Mouse (Mus musculus): Measurements from ENCODE around the gene Tipin.
"Not testable (repeated sequence)": the region's sequence is repeated elsewhere in the genome, so short reads cannot be mapped to it uniquely, and the experiment has no call there.

Tipin gene

DNA sequence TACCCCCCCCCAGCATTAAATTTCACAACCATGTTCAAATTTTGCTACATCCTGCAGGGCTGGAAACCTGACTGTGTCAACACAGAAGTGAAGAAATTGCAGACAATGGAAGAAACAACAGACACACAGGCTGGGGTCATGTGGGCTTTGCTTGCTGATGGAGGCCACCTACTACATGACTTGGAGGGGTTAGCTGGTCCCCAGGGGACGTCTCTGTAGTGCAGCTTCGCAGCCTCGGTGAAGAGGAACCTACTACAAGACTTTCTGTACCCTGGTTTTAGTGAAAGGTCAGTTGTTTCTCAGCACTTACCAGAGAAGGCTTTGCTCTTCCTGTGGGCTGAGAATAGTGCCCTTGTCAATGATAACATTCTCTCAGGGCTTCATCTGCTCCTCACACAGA lies 10.1 kb upstream of the Tipin start:
- no peak for ATAC-seq (ENCODE audit: low TSS enrichment)

DNA sequence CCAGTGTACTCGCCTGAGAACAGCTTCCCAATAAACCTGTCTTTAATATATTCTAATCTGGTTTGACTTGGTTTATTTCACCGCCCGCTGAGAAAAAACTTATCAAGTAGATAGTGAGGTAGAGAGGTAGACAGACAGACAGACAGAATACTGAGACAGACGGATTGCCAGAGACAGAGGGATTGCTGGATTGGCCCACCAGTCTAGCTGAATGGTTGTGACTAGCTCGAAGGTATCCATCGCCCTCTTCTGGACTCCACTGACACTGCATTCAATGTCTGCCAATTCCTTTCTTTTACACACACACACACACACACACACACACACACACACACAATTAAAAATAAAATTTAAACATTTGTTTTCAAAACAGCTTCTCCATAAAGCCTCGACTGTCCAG lies 8.8 kb upstream of the Tipin start:
- ATAC-seq (ENCODE audit: low TSS enrichment) = no peak

DNA sequence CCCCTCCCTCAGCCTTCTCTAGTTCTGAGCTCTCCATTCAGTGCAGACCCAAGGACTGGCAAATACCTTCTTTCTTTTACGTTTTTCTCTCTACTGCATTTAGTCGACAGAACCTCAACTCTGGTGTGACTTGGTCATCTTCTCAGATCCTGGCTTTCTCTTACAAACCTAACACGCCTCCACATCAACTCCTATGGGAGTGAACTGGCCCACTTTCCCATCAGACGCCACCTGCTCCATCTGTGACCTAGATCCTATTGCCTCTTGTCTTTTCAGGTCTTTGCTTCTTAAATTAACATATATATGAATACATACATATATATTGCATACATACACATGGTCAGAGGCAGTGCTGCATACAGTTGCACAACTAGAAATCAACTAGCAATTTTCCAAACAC lies 7.6 kb upstream of the Tipin start:
- peak; percentile 81; the same call in 1 of the 2 replicates for ATAC-seq (ENCODE audit: low TSS enrichment)

DNA sequence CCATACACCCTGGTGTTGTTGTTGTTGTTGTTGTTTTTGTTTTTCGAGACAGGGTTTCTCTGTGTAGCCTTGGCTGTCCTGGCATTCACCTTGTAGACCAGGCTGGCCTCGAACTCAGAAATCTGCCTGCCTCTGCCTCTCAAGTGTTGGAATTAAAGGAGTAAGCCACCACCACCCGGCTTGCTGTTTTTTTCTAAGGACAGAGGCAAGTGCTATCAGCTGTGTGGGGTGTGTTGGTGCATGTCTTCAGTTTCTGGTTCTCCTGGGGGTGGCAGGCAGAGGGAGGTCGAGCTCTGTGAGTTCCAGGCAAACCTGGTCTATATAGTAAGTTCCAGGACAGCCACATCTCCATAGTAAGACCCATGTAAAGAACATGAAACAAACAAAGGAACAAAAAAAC lies 7.1 kb upstream of the Tipin start:
- ATAC-seq (ENCODE audit: low TSS enrichment) = no peak

DNA sequence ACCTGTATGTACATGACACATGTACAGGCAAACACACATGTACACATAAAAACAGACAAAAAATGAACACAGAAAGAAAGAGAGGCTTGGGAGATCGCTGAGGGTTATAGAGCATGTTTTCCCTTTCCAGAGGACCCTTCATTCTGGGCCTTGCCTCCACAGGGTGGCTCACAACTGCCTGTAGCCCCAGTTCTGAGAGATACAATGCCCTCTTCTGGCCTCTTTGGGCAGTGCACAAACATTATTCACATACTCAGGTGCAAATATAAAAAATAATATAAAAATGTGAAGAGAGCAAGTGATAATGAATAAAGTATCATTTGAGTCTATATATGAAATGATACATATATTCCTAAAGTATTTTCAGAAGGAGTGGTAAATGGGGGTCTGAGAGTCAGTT lies 6.5 kb upstream of the Tipin start:
- ATAC-seq (ENCODE audit: low TSS enrichment) = no peak

DNA sequence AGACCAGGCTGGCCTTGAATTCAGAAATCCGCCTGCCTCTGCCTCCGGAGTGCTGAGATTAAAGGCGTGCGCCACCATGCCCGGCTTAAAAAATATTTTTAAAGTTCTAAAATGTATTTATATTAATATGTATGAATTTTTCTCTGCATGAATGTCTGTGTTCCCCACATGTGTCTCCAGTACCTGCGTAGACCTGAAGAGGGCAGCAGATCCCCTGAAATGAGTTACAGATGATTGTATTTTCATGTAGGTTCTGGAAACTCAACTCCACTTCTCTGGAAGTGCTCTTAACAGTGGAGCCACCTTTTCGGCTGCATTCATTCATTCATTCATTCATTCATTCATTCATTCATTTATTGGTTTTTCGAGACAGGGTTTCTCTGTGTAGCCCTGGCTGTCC lies 3.7 kb upstream of the Tipin start:
- ATAC-seq (ENCODE audit: low TSS enrichment) = no peak

DNA sequence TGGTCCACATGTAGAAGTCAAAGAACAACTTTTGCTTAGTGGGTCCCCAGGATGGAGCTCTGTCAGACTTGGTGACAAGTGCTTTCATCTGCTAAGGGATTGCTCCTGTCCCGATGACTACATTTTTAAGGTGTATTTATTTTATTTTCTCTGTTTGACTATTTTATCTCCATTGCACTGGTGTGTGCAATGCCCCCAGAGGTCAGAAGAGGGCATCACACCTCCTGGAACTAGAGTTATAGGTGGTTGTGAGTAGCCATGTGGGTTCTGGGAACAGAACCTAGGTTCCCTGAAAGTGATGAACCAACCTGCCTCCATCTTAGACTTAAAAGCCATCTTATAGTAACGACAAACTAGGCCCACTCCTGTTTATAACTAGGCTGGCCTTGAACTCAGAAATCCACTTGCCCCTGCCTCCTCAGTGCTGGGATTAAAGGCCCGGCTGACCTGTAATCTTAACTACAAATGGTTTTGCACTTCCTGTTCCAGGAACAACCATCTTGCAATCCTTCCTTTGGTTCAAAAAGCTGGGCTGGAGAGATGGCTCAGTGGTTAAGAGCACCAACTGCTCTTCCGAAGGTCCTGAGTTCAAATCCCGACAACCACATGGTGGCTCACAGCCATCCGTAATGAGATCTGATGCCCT lies 2.6 kb upstream of the Tipin start:
- ATAC-seq (ENCODE audit: low TSS enrichment) = no peak

DNA sequence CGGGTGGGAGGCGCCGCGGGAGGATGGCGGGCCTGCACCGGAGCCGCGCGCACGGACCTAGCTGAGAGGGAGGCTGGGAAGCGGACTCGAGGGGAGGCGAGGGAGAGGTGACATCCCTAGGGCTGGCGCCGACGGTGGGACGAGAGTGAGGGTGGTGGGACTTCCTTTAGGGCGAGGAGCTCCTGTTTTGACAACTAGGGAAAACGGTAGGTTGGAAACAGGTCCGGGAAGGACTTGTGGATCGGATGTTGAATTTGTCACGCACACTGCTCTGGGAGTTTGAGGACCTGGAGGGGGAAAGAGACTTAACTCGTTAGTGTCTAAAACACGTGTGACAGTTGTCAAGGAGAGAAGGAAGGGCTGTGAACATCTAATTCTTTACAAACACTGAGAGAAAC lies 399 bp downstream of the Tipin start:
- ATAC-seq (ENCODE audit: low TSS enrichment) = peak; percentile 88

DNA sequence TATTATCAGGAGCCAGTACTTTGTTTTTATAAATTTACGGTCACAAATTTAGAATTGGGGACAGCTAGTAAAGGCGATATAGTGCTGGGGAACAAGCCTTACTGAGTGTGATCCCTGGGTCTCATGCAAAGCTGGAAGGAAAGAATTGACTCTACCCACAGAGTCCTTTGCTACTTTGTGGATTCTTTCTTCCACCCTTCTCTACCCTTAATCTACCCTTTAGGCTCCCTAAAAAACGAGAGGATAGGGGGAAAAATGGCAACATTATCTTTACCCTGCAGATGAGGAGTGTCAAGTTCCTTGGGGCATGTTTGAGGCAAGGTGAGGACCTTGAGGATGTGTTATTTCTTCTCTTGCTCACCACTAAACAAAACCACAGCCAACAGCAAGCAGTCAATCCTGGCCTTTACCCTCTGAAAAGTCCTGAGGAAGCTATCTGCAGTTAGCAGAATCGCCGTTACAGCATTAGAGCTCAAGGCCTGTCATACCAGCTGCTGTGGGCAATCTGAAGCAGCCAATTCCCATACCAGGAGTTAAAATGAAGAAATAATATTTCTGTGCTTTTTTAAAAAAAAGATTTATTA lies 1.1 kb downstream of the Tipin start:
- no peak for ATAC-seq (ENCODE audit: low TSS enrichment)

DNA sequence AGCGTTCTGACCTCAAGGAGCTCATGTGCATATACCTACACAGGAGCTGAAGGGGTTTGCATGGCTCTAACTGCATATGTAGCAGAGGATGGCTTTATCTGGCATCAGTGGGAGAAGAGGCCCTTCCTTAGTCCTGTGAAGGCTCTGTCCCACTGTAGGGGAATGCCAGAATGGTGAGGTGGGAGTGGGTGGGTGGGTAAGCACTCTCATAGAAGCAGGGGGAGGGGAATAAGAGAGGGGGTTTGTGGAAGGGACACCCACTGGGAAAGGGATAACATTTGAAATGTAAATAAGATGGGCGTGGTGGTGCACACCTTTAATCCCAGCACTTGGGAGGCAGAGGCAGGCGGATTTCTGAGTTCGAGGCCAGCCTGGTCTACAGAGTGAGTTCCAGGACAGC lies 21.7 kb downstream of the Tipin start:
- ATAC-seq (ENCODE audit: low TSS enrichment) = not testable (repeated sequence)

DNA sequence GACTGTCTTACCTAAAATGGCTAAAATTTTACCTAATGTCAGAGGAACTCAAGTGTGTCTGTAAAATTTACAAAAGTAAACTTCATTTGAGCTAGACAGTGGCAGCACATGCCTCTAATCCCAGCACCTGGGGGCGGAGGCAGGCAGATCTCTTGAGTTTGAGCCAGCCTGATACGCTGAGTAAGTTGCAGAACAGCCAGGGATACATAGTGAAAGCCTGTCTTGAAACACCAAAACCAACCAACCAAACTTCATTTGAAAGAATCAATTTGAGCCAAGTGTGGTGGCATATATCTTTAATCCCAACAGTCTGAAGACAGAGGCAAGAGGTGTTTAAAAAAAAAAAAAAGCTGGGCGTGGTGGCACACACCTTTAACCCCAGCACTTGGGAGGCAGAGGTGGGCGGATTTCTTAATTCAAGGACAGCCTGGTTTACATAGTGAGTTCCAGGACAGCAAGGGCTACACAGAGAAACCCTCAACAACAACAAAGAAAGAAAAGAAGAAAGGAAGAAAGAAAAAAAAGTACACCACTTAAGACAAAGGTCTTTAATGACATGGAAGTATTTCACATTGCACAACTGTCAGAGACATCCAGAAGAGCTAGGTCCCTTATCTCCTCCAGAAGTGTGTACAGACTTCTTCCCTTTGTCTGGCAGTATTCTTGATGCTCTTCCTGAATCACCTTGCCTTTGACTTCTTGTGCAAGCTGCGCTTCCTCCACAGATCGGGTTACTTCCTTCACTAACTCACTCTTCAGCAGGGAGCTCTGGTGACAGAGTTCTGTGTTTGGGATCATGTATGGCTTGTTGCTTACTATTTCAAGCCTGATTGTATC lies 25.3 kb downstream of the Tipin start:
- no peak for ATAC-seq (ENCODE audit: low TSS enrichment)

DNA sequence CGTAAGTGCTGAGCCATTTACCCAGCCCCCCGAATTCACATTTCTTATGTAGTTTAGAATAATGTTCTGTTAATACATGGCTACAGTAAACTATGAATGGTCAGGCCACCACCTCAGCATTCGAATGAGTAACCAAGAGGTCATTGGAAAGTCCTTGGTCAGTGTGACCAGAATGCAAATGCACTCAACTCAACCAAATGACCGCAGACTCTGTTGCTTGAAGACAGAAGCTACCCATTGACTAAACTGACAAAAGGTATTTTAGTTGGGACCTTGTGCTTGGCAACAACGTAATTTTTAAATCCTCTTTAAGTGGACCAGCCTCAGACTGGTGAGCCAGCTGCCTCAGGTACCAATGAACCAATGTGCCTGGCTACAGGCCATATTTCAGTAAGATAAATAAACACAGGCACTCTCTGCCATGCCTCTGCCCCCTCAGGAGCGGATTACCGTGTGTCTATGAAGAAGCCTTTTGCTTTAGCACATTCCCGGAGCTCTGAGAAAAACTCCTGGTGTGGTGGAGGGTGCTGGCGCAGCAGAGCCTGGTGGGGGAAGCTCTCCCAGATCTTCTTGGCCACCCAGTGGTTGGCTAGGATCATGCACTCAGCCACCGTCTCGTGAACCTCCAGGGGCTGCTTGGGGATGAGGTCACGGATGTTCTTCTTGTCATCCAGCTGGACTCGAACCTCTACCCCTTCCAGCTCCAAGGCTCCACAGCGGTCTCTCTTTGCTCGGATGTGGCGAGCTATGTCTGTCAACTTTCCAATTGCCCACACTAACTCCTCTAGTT lies 29.8 kb downstream of the Tipin start:
- ATAC-seq (ENCODE audit: low TSS enrichment) = peak; percentile 44; the same call in 1 of the 2 replicates

DNA sequence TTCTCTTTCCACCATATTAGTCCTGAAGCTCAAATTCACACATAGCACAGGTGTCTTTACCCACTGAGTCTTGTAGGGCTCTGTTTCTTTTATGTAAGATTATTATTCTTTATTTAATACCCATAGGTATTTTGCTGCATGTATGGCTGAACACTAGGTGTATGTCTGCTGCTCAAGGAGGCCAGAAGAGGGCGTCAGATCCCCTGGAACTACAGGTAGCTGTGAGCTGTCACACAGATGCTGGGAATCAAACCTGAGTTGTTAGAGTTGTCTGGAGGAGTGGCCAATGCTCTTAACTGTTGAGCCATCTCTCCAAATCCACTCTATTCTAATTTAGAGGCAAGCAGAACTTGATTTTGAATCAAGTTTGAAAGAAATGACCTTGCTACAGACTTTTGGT lies 30.7 kb downstream of the Tipin start:
- no peak for ATAC-seq (ENCODE audit: low TSS enrichment)

DNA sequence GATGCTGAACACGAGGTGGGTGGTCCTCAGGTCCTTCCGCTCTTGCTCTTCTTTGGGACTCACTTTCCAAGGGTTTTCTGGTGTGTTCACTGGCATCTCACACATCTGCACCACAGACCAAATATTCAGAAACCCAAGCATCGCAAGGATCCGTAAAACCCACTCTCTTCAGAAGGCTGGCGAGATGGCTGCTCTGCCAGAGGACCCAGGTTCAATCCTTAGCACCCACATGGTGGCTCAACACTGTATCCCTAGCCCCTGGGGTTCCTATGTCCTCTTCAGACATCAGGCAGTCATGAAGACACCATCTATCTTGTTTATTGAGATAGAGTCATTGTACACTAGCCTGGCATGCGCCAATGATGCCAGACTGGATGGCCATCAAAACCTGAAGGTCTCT lies 33.3 kb downstream of the Tipin start:
- no peak for ATAC-seq (ENCODE audit: low TSS enrichment)

DNA sequence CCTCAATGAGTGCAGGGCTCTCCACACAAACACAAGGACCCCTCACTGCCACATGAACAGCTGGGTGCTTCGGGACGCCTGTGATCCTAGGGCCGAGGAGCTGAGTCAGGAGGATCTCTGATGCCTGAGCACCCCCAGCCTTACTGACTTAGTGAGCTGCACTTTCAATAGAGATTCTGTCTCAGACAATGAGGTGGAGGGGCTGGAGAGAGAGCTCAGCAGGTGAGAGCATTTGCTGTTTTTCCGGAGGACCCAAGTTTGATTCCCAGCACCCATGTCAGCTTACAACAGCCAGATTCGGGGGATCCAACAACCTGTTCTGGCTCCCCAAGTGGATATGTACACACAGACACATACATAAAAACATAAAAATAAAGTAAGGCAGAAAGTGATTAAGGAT lies 35.6 kb downstream of the Tipin start:
- no peak for ATAC-seq (ENCODE audit: low TSS enrichment)

DNA sequence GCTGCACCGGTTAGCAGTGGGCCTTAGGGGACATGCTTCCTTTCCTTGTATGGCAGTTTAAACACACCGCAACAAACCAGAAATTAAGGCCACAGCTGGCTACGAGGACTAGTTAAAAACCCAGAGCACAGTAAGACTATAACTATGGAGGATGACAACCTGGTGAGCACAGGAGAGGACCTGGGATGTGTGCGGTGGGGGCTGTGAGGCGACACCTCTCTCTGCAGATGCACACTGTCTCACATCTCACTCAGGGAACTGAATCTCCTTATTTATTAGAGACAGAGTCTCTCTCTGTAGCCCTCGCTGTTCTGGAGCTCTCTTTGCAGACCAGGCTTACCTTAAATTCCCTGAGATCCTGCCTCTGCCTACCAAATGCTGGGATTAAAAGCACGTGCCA lies 42.6 kb downstream of the Tipin start:
- no peak for ATAC-seq (ENCODE audit: low TSS enrichment)

DNA sequence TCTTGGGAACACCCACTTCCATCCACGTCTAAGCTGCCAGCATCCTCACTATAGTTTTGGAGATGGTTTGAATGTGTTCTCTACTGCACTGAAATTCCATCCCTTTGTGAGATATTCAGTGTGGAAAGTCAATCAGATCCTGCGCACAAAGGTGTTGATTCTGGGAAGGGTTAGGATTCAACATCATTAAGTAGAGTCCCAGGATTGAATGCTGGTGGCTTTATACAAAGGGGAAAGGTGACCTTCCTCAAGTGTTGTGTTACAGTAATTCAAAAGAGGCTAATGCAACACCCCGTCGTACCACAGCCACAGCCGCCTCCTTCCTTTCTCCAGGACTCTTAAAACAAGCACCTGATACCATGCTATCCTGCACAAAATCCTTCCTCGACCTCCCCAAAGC lies 54.4 kb downstream of the Tipin start:
- ATAC-seq (ENCODE audit: low TSS enrichment) = no peak

DNA sequence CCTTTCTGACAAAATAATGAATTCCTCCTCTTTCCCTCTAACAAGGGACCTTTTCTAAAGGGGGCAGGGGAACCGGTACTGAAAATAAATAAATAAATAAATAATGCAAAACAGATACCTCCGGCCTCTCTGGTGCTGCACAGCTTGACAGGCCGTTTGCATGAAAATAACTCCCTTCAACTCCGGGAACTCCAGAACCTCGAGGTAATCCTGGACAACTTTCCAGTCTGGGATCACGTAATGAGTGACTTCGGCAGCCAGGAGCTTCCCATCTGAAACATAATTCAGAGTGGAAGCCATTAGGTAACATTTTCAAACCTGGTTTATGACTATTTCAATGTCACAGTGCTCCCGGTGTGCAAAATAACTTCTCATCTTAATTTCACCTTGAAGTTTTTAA lies 58.0 kb downstream of the Tipin start:
- ATAC-seq (ENCODE audit: low TSS enrichment) = no peak

DNA sequence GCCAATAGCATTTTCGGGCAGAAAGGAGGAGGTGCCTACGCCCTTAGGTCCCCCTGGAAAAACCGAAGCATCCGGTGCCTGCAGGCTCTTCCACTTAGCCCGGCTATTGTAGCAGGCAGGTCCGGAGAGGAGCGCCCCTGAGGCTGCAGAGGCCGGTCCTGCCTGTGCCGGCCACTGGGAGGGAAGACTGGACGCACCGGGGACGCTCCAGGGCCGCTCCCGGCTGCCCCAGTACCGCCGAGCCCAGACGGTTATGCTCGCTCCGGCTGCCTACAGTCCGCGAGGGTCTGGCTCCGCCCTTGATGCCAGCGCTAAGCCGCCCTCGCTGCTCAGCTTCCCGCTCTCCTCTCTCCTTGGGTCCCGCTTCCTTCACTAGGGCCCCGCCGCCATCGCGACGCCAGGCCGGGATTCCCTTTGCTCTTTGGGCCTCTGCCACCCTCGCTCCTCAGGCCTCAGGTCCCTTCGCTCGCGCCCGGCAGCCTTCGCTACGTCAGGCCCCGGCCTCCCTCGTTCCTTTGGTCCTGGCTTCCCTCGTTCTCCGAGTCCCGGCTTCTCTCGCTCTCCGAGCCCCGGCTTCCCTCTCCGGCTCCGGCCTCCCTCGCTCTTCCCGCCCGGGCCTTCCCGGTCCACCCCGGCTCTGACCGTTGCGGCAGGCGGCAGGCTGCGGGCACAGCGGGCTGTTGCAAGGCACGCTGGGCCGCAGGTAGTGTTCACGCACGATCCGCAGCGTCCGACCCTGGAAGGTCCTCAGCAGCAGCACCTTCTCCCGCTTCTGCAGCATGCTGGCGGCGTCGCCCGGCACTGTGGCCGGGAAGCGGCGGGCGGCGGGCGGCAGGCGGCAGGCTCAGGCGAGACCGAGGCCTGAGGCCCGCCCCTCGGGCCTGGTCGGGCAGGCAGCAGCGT lies 59.2 kb downstream of the Tipin start:
- ATAC-seq (ENCODE audit: low TSS enrichment) = peak; percentile 89

DNA sequence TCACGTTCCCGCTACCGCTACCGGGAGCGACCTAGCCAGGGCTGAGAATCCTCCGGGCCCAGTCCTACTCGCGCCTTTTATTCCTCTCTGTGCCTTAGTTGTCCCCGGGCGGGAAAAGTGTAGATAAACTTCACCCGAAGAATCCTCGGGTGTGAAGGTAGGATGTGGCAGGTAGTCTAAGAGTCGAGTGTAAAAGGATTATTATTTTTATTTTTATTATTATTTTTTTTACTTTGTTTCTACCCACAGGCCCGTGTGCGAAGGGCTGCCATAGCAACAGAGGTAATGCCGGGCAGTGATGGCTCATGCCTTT lies 59.8 kb downstream of the Tipin start, which contains the start of gene Dis3l:
Gene Dis3l, minus strand, starts transcription at position 35 of the 313 bp plus-strand sequence.
- ATAC-seq (ENCODE audit: low TSS enrichment) = no peak

DNA sequence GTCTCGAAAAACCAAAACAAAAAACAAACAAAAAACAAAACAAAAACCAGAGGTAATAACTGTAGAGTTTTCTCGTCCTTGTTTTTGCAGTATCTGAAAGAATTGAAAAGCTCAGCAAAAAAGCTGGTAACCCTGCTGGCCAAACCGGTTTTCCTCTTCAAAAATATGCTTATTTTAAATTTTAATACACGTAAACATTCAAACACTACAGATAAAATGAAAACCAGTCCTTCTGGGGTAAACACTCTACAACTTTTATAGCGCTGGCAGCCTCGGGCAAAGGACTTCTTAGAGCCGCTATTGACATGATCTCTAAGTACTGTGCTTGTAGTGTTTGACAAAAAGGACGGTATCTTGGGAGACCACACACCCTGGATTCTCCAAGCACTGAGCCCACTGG lies 60.3 kb downstream of the Tipin start:
- no peak for ATAC-seq (ENCODE audit: low TSS enrichment)
